Mouse (Mus musculus) heart, embryonic 16.5 days (tissue): ENCODE results near the gene Sars2. TPM values are rescaled to one million over a fixed set of nuclear protein-coding genes. Genes with fewer than 3 reads are reported as not detected.

Source experiments
- ATAC-seq: fragments of 200-750 bp; cut with Nextera tagmentation; replicated peaks from 2 replicates; pipeline ENCODE4 v1.8.0; 2017; ENCODE audit warnings: moderate number of reproducible peaks; ENCODE audit not compliant: insufficient read depth, low FRiP score; ENCODE audit errors: extremely low read depth
- H3K27ac ChIP-seq: fragments of 300-500 bp; sonication (generic); 2 replicates; pipeline ENCODE4 v1.5.1; 2014; ENCODE audit warnings: mild to moderate bottlenecking, low read length, control low read depth, moderate library complexity
- H3K27me3 ChIP-seq: fragments of 300-500 bp; sonication (generic); 2 replicates; pipeline ENCODE4 v1.6.1; 2014; ENCODE audit warnings: low read length, mixed read lengths; ENCODE audit not compliant: control insufficient read depth, insufficient read depth
- H3K36me3 ChIP-seq: fragments of 300-500 bp; sonication (generic); 2 replicates; pipeline ENCODE4 v1.6.1; 2014; ENCODE audit not compliant: control insufficient read depth, insufficient read depth
- H3K4me1 ChIP-seq: fragments of 300-500 bp; sonication (generic); 2 replicates; pipeline ENCODE4 v1.6.1; 2014; ENCODE audit warnings: low read length, mixed read lengths; ENCODE audit not compliant: control insufficient read depth, insufficient read depth
- H3K4me2 ChIP-seq: fragments of 300-500 bp; sonication (generic); 2 replicates; pipeline ENCODE4 v1.6.1; 2014; ENCODE audit warnings: low read depth, mild to moderate bottlenecking, control low read depth, low read length
- H3K4me3 ChIP-seq: fragments of 300-500 bp; sonication (generic); 2 replicates; pipeline ENCODE4 v1.5.1; 2014; ENCODE audit warnings: mild to moderate bottlenecking, control low read depth, low read length
- H3K9ac ChIP-seq: fragments of 300-500 bp; sonication (generic); 2 replicates; pipeline ENCODE4 v1.6.1; 2014; ENCODE audit warnings: low read length, control low read depth
- H3K9me3 ChIP-seq: fragments of 300-500 bp; sonication (generic); replicated peaks from 2 replicates; pipeline ENCODE4 v1.6.1; 2016; ENCODE audit warnings: low read length; ENCODE audit not compliant: control insufficient read depth
- WGBS: fragments of 180-500 bp; shearing (Covaris S2); extraction: QIAGEN DNeasy Blood & Tissue Kit; methylation state at CpG from one replicate; pipeline ENCODE4 v1.1.7; 2014; 5-methylcytosine and 5-hydroxymethylcytosine counted together
- polyA plus RNA-seq: library from polyadenylated mRNA; unstranded; fragments of >200 nt; fragmentation: Nextera tagmentation; extraction: Ambion mirVana; gene quantifications from 2 replicates; pipeline ENCODE4 v1.2.1, GENCODE M21; 2015

Sars2 gene
- polyA plus RNA-seq, 1 experiment from 2014 or later: 20.8 TPM

GRCm38 (mm10) chr7:28766910-28767309, 25.1 kb downstream of the Sars2 start:
- Histone ChIP-seq H3K4me2 (peak overlapping the region; percentile 66), H3K4me1 (peaks cover 15% of the 10 kb centered on the region), H3K4me3 (peak overlapping the region; percentile 90), H3K27ac (0 out of 2 replicates have a peak overlapping the region, but pooled peaks have one; percentile 25), H3K36me3 (peaks cover 4% of the 10 kb centered on the region; the same call in 1 of the 2 replicates), H3K9ac (peak overlapping the region; percentile 87), H3K27me3 (no peaks in the 10 kb centered on the region), H3K9me3 (no peaks in the 10 kb centered on the region)
- ATAC-seq: no peak
- 5% methylated on average over 14 of the region's 14 CpGs for WGBS

GRCm38 (mm10) chr7:28767462-28767965, 25.7 kb downstream of the Sars2 start, which contains the start of gene Nfkbib:
Gene Nfkbib, minus strand, starts transcription at chr7:28767512.
- WGBS: 67% methylated on average over 7 of the region's 7 CpGs
- Histone ChIP-seq H3K27ac (peak within 1 kb of the TSS; percentile 25; the same call in 1 of the 2 replicates), H3K4me3 (peak within 1 kb of the TSS; percentile 90), H3K4me2 (peak within 1 kb of the TSS; percentile 89), H3K4me1 (peaks cover 15% of the 10 kb centered on the region), H3K9ac (peak within 1 kb of the TSS; percentile 87), H3K27me3 (no peaks in the 10 kb centered on the region), H3K9me3 (no peaks in the 10 kb centered on the region), H3K36me3 (0 out of 2 replicates have a peak, but pooled peaks cover 4% of the 10 kb centered on the region)
- ATAC-seq: no peak

DNA sequence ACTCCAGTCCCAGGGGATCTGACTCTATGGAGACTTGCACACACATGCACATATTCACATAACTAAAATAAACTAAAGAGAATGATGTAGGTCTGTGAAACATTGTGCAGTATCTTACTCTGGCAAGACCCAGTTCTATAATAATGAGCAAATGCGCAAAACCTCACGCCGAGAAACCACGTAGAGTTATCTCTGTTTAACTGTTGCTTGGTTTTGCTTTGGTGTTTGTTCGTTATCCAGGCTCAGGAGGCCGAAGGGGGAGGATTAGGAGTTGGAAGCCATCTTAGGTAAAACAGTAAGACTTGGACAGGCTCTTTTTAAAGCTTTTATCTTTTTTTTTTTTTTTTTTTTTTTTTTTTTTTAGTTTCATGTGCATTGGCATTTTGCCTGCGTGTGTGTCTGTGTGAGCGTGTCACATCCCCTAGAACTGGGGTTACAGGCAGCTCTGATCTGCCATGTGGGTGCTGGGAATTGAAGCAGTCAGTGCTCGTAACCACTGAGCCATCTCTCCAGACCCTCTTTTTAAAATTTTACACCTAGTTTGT, 27.7 kb downstream of the Sars2 start:
- Histone ChIP-seq H3K9me3 (no peaks in the 10 kb centered on the region), H3K4me2 (no peak overlapping the region), H3K4me3 (no peak overlapping the region), H3K27ac (no peak overlapping the region), H3K27me3 (no peaks in the 10 kb centered on the region), H3K4me1 (peaks cover 15% of the 10 kb centered on the region), H3K9ac (no peak overlapping the region), H3K36me3 (no peaks in the 10 kb centered on the region)
- 87% methylated on average over 9 of the region's 9 CpGs for WGBS
- no peak for ATAC-seq

- no peak overlapping the region for H3K4me3 ChIP-seq
- ATAC-seq: no peak
- no peaks in the 10 kb centered on the region for H3K27me3 ChIP-seq
- H3K4me2 ChIP-seq: no peak overlapping the region
- 66% methylated on average over 3 of the region's 3 CpGs for WGBS
- H3K9ac ChIP-seq: no peak overlapping the region
- H3K9me3 ChIP-seq: no peaks in the 10 kb centered on the region
- H3K4me1 ChIP-seq: peaks cover 12% of the 10 kb centered on the region
- H3K36me3 ChIP-seq: no peaks in the 10 kb centered on the region
- H3K27ac ChIP-seq: no peak overlapping the region
Measured at GRCm38 (mm10) chr7:28770309-28770708, 28.5 kb downstream of the Sars2 start.

DNA sequence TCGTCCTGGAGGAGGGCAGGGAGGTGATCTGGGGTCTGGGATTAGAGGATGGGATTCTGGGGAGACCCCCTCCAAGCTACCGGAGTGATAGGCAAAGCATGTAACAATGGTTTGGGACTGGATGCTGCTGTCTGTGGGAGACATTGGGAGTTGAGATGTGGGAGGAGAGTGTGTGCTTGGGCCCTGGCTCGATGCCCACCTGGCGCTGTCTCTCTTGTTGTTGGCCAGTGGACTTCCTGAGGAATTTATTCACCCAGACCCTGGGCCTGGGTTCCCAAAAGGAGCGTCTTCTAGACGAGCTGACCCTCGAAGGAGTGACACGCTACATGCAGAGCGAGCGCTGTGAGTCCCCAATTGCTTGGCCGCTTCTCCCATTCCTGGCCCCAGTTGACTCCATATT, 30.1 kb downstream of the Sars2 start:
- Histone ChIP-seq H3K4me2 (no peak overlapping the region), H3K27me3 (no peaks in the 10 kb centered on the region), H3K4me3 (no peak overlapping the region), H3K9me3 (no peaks in the 10 kb centered on the region), H3K36me3 (no peaks in the 10 kb centered on the region; the same call in 1 of the 2 replicates), H3K4me1 (peaks cover 5% of the 10 kb centered on the region; the same call in 1 of the 2 replicates), H3K9ac (no peak overlapping the region), H3K27ac (no peak overlapping the region)
- ATAC-seq: no peak
- 85% methylated on average over 11 of the region's 11 CpGs for WGBS

- no peak for ATAC-seq
- Histone ChIP-seq H3K4me1 (no peaks in the 10 kb centered on the region), H3K27me3 (no peaks in the 10 kb centered on the region), H3K9ac (no peak overlapping the region), H3K36me3 (peaks cover 3% of the 10 kb centered on the region; the same call in 1 of the 2 replicates), H3K4me3 (no peak overlapping the region), H3K4me2 (no peak overlapping the region), H3K27ac (no peak overlapping the region), H3K9me3 (no peaks in the 10 kb centered on the region)
- 62% methylated on average over 3 of the region's 3 CpGs for WGBS
Measured at GRCm38 (mm10) chr7:28773163-28773562, 31.4 kb downstream of the Sars2 start.

GRCm38 (mm10) chr7:28774164-28774563, 32.4 kb downstream of the Sars2 start:
- Histone ChIP-seq H3K4me2 (no peak overlapping the region), H3K27me3 (no peaks in the 10 kb centered on the region), H3K4me3 (no peak overlapping the region), H3K9ac (no peak overlapping the region), H3K27ac (no peak overlapping the region), H3K4me1 (no peaks in the 10 kb centered on the region), H3K9me3 (no peaks in the 10 kb centered on the region), H3K36me3 (peaks cover 3% of the 10 kb centered on the region; the same call in 1 of the 2 replicates)
- ATAC-seq: no peak
- WGBS: 80% methylated on average over 12 of the region's 12 CpGs

GRCm38 (mm10) chr7:28775129-28775528, 33.3 kb downstream of the Sars2 start:
- Histone ChIP-seq H3K36me3 (peaks cover 3% of the 10 kb centered on the region; the same call in 1 of the 2 replicates), H3K4me2 (no peak overlapping the region), H3K9ac (no peak overlapping the region), H3K27me3 (no peaks in the 10 kb centered on the region), H3K4me1 (peaks cover under 1% of the 10 kb centered on the region), H3K27ac (no peak overlapping the region), H3K4me3 (no peak overlapping the region), H3K9me3 (no peaks in the 10 kb centered on the region)
- ATAC-seq: no peak
- WGBS: 91% methylated on average over 7 of the region's 7 CpGs

DNA sequence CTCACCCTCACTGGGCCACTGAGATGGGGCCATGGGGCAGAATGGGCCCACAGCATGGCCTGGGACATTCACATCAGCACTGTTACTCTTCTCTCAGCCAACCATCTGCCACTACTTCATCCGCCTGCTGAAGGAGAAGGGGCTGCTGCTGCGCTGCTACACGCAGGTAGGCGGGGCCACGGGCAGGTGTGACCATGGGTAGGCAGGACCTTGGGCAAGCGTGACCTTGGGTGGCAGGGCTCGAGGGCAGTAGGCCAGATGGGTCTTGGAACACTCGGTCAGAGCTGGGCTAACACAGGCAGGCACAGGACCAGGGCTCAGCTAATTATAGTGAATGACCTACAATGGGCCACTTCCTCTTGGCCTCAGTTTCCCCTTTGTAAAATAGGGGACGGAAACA, 37.0 kb downstream of the Sars2 start:
- no peak for ATAC-seq
- no peaks in the 10 kb centered on the region for H3K27me3 ChIP-seq
- no peak overlapping the region for H3K4me2 ChIP-seq
- H3K9me3 ChIP-seq: no peaks in the 10 kb centered on the region
- no peak overlapping the region for H3K27ac ChIP-seq
- peaks cover 3% of the 10 kb centered on the region; the same call in 1 of the 2 replicates for H3K36me3 ChIP-seq
- H3K9ac ChIP-seq: no peak overlapping the region
- H3K4me1 ChIP-seq: peaks cover 7% of the 10 kb centered on the region
- WGBS: 82% methylated on average over 9 of the region's 9 CpGs
- no peak overlapping the region for H3K4me3 ChIP-seq
